Mouse (Mus musculus): Measurements from ENCODE around the gene Krt16. TPM values are rescaled to one million over a fixed set of nuclear protein-coding genes. Genes with fewer than 3 reads are reported as not detected.

Gene Krt16
- not detected in 2 replicates for polyA plus RNA-seq (2016; fragmentation: Nextera tagmentation; extraction: Ambion mirVana)

DNA sequence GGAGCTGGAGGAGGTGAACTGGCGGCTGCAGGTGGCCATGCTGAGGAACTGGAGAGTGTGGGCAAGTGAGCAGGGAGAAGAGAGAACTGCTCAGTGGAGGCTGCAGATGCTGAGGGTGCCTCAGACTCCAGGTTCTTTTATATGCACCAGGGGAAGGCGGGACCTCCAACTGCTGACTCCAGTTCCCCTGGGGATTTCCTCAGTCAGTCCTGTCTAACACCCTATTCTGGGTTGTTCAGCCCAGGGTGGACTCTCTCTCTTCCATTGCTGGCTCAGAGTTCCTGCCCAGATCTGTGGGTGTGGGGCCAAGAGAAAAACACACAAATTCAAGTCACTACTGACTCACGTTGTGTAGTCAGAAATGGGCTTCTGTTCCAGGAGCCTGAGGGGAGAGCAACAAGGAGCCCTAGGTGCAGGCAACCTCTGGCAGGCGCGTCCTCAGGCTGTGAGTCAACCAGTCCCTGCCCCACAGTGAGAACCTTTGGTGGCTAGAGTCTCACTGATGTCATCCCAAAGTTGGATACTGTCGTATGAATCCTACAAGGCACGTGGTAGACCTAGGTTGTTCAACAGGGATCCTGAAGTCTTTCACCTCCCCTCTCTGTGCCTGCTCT is at the start of gene Krt16:
TSS of gene Krt16 (minus strand) at position 51 of the 614 bp plus-strand sequence.
- Histone ChIP-seq H3K9ac (no peak within 1 kb of the TSS), H3K27ac (no peak within 1 kb of the TSS), H3K4me3 (no peak within 1 kb of the TSS), H3K27me3 (no peaks in the 10 kb centered on the region), H3K4me2 (replicated peaks) (no peak within 1 kb of the TSS), H3K36me3 (no peaks in the 10 kb centered on the region), H3K4me1 (no peaks in the 10 kb centered on the region), H3K9me3 (no peaks in the 10 kb centered on the region)
- WGBS = 81% methylated on average over 7 of the region's 7 CpGs
- ATAC-seq (ENCODE audit: insufficient number of reproducible peaks, insufficient read depth, low FRiP score, low TSS enrichment) = no peak

DNA sequence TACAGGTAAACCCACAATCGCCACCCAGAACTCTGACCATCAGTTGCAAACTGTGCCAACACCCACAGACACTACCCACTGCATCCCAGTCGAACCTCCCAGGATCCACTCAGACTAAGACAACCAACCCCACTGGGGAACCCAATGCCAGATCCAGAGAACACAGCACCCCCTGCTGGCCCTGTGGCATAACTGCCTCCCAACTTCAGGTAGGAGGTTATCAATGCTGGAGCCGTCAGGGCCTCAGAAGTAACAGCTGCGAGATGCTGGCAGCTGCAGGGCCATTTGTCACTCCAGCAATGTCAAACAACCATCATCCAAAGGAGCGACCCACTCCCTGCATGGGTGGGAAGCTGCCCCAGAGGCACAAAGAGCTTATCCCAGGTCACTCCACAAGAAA is 49.1 kb upstream of the Krt16 start:
- no peak for ATAC-seq (ENCODE audit: insufficient number of reproducible peaks, insufficient read depth, low FRiP score, low TSS enrichment)
- Histone ChIP-seq H3K9ac (no peak overlapping the region), H3K4me3 (no peak overlapping the region), H3K36me3 (no peaks in the 10 kb centered on the region), H3K27me3 (no peaks in the 10 kb centered on the region), H3K9me3 (no peaks in the 10 kb centered on the region), H3K4me1 (no peaks in the 10 kb centered on the region), H3K4me2 (replicated peaks) (peak overlapping the region; percentile 38), H3K27ac (no peak overlapping the region)
- WGBS = 43% methylated on average over 5 of the region's 5 CpGs

DNA sequence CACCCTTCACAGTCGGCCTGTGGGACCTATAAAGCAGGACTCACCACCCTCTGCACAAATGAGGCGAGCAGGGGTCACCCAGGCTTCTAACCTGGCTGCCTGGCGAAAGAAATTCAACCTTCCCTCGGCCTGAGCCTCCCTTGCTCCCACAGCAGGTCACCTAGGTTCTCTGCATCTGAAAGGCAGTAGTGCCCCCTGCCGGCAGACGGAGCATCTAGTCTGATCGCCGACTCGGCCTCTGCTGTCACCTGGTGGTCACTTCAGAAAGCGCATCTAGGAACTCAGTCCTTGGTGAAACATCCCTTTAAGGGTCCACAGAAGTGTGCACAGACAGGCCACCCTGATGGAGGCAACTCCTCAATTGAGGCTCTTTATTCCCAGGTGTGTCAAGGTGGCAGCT is 46.6 kb upstream of the Krt16 start:
- Histone ChIP-seq H3K27me3 (no peaks in the 10 kb centered on the region), H3K4me2 (replicated peaks) (no peak overlapping the region), H3K4me1 (peaks cover 2% of the 10 kb centered on the region; the same call in 1 of the 2 replicates), H3K4me3 (no peak overlapping the region), H3K9ac (no peak overlapping the region), H3K36me3 (no peaks in the 10 kb centered on the region), H3K9me3 (no peaks in the 10 kb centered on the region), H3K27ac (no peak overlapping the region)
- 3% methylated on average over 10 of the region's 10 CpGs for WGBS
- no peak for ATAC-seq (ENCODE audit: insufficient number of reproducible peaks, insufficient read depth, low FRiP score, low TSS enrichment)

DNA sequence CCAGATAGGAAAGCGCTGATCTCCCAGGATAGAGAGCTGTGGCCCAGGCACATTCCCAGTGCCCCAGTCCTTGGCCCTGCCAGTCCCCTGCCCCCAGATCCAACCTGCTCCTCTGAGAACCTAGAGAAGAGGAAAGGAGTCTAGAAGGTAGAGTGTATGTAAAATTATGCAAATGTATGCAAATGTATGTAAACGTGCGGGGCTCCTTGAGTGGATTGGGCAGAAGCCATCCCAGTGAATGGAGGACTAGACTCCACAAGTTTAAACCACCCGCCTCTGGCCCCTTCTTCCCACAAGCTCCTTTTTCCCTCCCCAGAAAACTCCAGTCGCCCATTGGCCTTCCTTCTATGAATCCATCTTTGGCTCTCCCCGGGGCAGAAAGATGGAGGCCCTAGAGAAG is 44.2 kb upstream of the Krt16 start:
- H3K4me1 ChIP-seq = peaks cover 6% of the 10 kb centered on the region; the same call in 1 of the 2 replicates
- H3K27me3 ChIP-seq = 0 out of 2 replicates have a peak, but pooled peaks cover 3% of the 10 kb centered on the region
- ATAC-seq (ENCODE audit: insufficient number of reproducible peaks, insufficient read depth, low FRiP score, low TSS enrichment) = no peak
- H3K27ac ChIP-seq = no peak overlapping the region
- H3K4me2 ChIP-seq (replicated peaks) = no peak overlapping the region
- H3K9me3 ChIP-seq = no peaks in the 10 kb centered on the region
- no peaks in the 10 kb centered on the region for H3K36me3 ChIP-seq
- no peak overlapping the region for H3K9ac ChIP-seq
- no peak overlapping the region for H3K4me3 ChIP-seq
- WGBS = 63% methylated on average over 6 of the region's 6 CpGs

DNA sequence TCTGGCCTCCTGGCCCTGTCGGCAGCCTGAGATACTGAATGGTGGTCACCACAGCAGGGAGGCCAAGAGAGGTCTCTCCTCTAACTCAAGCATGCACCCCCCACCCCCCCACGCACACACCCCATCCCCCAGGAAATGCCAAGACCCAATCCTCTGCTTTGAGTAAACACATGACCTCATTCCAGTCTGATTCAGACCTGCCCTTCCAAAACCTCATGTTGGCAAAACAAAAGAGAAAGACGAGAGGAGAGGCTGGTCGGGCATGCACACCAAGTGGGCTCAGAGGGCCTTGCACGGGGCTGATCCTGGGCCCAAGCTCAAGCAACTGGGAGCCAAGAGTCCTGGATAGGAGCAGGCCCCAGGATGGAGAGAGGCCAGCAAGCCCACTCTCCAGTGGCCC is 41.5 kb upstream of the Krt16 start:
- H3K4me1 ChIP-seq = peaks cover 6% of the 10 kb centered on the region; the same call in 1 of the 2 replicates
- H3K4me3 ChIP-seq = no peak overlapping the region
- H3K4me2 ChIP-seq (replicated peaks) = no peak overlapping the region
- 0 out of 2 replicates have a peak overlapping the region, but pooled peaks have one; percentile 25 for H3K27ac ChIP-seq
- no peaks in the 10 kb centered on the region for H3K9me3 ChIP-seq
- H3K9ac ChIP-seq = no peak overlapping the region
- 46% methylated on average over 5 of the region's 5 CpGs for WGBS
- no peak for ATAC-seq (ENCODE audit: insufficient number of reproducible peaks, insufficient read depth, low FRiP score, low TSS enrichment)
- H3K27me3 ChIP-seq = 0 out of 2 replicates have a peak, but pooled peaks cover 3% of the 10 kb centered on the region
- no peaks in the 10 kb centered on the region for H3K36me3 ChIP-seq

DNA sequence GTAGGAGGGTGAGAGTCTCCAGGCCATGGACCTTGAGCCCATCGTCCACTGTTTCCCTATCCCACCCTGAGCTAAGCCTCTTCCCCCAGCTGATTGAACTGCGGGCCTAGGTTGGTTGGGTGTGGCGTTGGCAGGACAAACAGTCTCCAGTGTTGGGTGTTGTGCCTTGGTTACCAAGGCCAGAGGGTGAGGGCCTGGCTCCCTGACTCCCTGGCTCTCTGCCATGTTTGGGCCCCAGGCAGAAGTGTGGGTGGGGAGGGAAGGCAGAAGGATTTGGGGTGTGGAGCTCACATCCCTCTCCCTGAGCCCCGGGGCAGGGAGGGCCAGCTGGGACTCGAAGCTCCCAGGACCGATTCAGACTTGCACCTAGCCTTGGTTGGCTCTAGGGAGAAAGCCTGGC is 40.2 kb upstream of the Krt16 start:
- Histone ChIP-seq H3K36me3 (no peaks in the 10 kb centered on the region), H3K4me2 (replicated peaks) (no peak overlapping the region), H3K9ac (no peak overlapping the region), H3K9me3 (no peaks in the 10 kb centered on the region), H3K27ac (no peak overlapping the region), H3K4me1 (peaks cover 6% of the 10 kb centered on the region; the same call in 1 of the 2 replicates), H3K4me3 (no peak overlapping the region), H3K27me3 (0 out of 2 replicates have a peak, but pooled peaks cover 3% of the 10 kb centered on the region)
- 87% methylated on average over 6 of the region's 6 CpGs for WGBS
- ATAC-seq (ENCODE audit: insufficient number of reproducible peaks, insufficient read depth, low FRiP score, low TSS enrichment) = no peak

DNA sequence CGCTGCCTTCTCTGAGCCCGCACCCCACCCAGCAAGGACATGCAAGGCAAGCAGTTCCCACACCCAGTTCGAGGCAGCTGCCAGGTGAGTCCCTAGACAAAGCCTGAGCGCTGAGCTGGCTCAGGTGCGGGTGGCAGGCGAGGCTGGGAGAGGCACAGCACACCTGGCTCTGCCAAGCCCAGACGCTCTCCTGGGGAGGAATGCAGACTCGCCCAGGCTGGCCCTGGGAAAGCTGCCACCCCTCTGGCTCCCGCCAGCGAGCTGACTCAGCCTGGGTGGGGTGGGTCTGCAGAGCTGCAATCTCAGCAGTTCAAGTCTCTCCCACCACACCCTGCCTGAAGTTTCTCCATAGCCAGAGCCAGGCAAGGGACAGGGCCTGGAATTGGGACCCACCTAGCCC is 38.3 kb upstream of the Krt16 start:
- H3K36me3 ChIP-seq = no peaks in the 10 kb centered on the region
- 0 out of 2 replicates have a peak, but pooled peaks cover 3% of the 10 kb centered on the region for H3K27me3 ChIP-seq
- no peak overlapping the region for H3K9ac ChIP-seq
- H3K9me3 ChIP-seq = no peaks in the 10 kb centered on the region
- H3K4me2 ChIP-seq (replicated peaks) = no peak overlapping the region
- ATAC-seq (ENCODE audit: insufficient number of reproducible peaks, insufficient read depth, low FRiP score, low TSS enrichment) = peak; percentile 48; the same call in 1 of the 2 replicates
- peak overlapping the region; percentile 72 for H3K27ac ChIP-seq
- 43% methylated on average over 10 of the region's 10 CpGs for WGBS
- peaks cover 6% of the 10 kb centered on the region; the same call in 1 of the 2 replicates for H3K4me1 ChIP-seq
- H3K4me3 ChIP-seq = no peak overlapping the region

DNA sequence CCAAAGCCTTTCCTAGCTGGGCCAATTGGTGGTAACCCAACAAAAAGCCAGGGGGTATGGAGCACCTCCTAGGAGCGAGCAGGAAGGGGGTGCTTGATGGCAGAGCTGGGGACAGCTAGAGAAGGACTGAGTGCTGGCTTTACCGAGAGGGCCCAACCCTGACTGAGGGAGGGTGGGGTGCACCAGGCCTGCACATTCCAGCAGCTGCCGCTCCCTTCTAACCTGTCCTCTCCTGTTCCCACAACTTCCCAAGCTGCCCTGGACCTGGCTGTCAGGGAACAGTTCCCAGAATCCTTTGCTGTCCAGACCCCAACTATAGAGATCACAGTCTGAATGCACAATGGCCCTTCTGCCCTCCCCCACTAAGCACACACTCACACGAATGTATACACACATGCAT is 36.3 kb upstream of the Krt16 start:
- Histone ChIP-seq H3K4me3 (no peak overlapping the region), H3K27me3 (0 out of 2 replicates have a peak, but pooled peaks cover 3% of the 10 kb centered on the region), H3K27ac (no peak overlapping the region), H3K36me3 (no peaks in the 10 kb centered on the region), H3K9me3 (no peaks in the 10 kb centered on the region), H3K9ac (no peak overlapping the region), H3K4me1 (0 out of 2 replicates have a peak, but pooled peaks cover under 1% of the 10 kb centered on the region), H3K4me2 (replicated peaks) (no peak overlapping the region)
- 71% methylated on average over 4 of the region's 4 CpGs for WGBS
- no peak for ATAC-seq (ENCODE audit: insufficient number of reproducible peaks, insufficient read depth, low FRiP score, low TSS enrichment)

DNA sequence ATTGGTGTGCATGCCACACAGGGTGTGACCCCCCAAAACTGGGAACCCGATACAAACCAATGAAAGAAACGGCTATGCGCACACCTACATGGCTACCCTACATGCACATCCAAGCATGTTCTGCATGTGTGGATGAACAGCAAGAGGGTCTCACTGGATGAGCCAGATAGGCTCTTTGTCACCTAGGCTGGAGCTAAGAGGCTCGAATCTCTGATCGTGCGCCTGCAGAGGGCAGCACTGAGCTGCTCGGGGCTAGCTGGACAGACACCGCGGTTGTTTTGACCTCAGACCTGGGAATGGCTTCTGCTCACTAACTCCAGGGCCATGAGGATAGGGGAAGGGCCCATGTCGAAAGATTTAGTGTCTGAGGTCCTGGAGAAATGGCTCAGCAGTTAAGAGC is 33.8 kb upstream of the Krt16 start:
- no peak overlapping the region for H3K27ac ChIP-seq
- H3K4me2 ChIP-seq (replicated peaks) = no peak overlapping the region
- H3K9ac ChIP-seq = no peak overlapping the region
- no peak overlapping the region for H3K4me3 ChIP-seq
- no peaks in the 10 kb centered on the region for H3K27me3 ChIP-seq
- no peaks in the 10 kb centered on the region for H3K36me3 ChIP-seq
- H3K9me3 ChIP-seq = no peaks in the 10 kb centered on the region
- WGBS = 24% methylated on average over 10 of the region's 10 CpGs
- no peak for ATAC-seq (ENCODE audit: insufficient number of reproducible peaks, insufficient read depth, low FRiP score, low TSS enrichment)
- no peaks in the 10 kb centered on the region for H3K4me1 ChIP-seq

DNA sequence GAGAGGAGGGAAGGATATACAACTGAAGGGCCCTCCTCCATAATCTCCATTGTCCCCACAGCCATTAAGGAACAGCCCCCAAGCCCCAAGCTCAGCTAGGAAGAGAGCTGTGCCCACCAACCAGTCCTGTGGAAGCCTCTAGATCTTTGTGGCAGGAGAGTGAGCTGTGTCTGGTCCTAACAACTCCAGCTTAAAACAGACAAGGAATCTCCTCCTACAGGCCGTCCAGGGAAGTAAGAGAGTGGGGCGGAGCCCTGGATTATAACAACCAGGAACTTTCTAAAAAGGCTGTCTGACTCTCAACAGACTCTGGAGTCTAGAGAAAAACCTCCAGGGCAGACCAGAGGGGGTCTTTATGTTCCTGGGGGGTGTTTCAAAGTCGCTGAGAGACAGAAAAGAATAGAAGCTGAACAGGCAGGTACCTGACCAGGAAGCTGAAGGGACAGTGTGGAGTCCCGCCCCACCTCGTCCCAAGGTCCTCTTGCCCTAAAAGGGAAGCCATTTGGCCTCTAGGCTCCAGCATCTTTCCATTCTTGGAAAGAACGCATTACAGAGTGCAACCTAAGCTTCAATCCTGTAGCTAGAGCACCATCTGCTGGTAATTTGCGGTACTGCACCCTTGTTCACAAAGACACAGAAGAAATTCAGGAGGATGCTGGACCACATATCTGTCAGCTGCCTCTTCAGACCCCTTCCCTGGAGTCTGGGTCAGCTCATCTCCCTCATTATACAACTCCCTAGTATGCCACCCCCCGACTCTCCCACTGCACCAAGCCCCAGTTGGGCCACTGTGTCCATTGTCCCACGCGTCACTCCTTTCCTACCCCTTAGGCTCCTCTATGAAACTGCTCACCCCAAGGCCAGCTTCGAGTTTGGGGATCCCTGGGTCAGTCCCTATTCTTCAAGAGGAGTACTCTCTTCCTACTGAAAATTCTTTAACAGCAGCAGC is 33.2 kb upstream of the Krt16 start:
- 20% methylated on average over 11 of the region's 11 CpGs for WGBS
- Histone ChIP-seq H3K4me3 (no peak overlapping the region), H3K4me1 (no peaks in the 10 kb centered on the region), H3K36me3 (no peaks in the 10 kb centered on the region), H3K27me3 (no peaks in the 10 kb centered on the region), H3K4me2 (replicated peaks) (no peak overlapping the region), H3K9me3 (no peaks in the 10 kb centered on the region), H3K9ac (no peak overlapping the region), H3K27ac (0 out of 2 replicates have a peak overlapping the region, but pooled peaks have one; percentile 6)
- no peak; the same call in 1 of the 2 replicates for ATAC-seq (ENCODE audit: insufficient number of reproducible peaks, insufficient read depth, low FRiP score, low TSS enrichment)

DNA sequence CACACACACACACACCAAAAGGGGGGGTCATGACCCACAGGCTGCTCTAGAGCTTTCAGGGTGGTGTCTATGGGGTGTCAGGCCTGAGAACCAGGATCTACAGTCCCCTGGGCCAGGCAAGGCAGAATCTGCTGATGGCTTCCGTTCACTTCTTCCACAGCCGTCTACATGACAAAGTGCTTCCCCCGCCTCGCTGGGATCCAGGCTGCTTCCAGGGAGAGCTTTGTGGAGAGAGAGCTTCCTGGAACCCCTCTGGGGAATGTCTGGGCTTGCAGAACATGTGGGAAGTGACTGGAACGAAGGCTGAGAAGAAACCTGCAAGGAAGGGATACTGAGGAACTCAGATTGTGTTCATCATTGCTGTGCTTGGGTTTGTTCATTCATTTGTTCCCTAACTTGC is 30.1 kb upstream of the Krt16 start:
- no peaks in the 10 kb centered on the region for H3K36me3 ChIP-seq
- no peak overlapping the region for H3K27ac ChIP-seq
- 57% methylated on average over 5 of the region's 5 CpGs for WGBS
- H3K4me2 ChIP-seq (replicated peaks) = no peak overlapping the region
- no peak overlapping the region for H3K9ac ChIP-seq
- H3K9me3 ChIP-seq = no peaks in the 10 kb centered on the region
- H3K4me3 ChIP-seq = no peak overlapping the region
- no peak for ATAC-seq (ENCODE audit: insufficient number of reproducible peaks, insufficient read depth, low FRiP score, low TSS enrichment)
- no peaks in the 10 kb centered on the region for H3K27me3 ChIP-seq
- no peaks in the 10 kb centered on the region; the same call in 1 of the 2 replicates for H3K4me1 ChIP-seq

All from embryonic facial prominence, embryonic 12.5 days (tissue).